Mouse (Mus musculus) heart, adult 2 months (tissue): ENCODE measurements at regions not wholly inside any gene's neighbourhood (a gene's known extent, or its start where the extent isn't known, plus 50 kb on each side); places are given as distances from the start of the nearest gene placed in this dataset.

ENCODE experiments used
- CTCF ChIP-seq: fragments of 200-600 bp; IDR thresholded peaks from 2 replicates; pipeline ENCODE4 v1.8.1; 2022; ENCODE audit warnings: antibody characterized with exemption, mild to moderate bottlenecking, moderate library complexity
- EP300 ChIP-seq: fragments of 200-500 bp; IDR thresholded peaks from 2 replicates; pipeline ENCODE4 v1.6.1; 2011; ENCODE audit warnings: low read depth, low read length, control low read depth; ENCODE audit not compliant: insufficient read depth
- POLR2A ChIP-seq: fragments of 200-500 bp; IDR thresholded peaks from 2 replicates; pipeline ENCODE4 v1.6.1; 2011; ENCODE audit warnings: mild to moderate bottlenecking, low read depth, low read length, control low read depth; ENCODE audit not compliant: insufficient read depth

DNA sequence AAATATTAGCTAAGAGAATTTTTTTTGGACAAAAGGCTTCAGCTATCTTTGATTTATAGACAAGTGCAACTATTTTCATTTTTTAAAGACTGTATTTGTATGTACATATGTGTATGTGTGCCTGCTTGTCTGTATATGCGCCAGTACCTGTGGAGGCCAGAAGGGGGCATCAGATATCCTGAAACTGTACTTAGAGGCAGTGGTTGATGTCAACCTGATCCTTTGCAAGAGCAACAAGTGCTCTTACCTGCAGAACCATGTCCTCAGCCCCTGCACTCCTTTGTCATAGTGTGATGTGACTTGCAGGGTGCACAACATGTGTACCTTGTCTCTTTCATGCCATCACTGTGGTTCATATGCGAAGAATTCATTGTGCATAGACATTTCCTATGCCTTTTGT lies 379.5 kb downstream of the Bckdhb start:
- TF ChIP-seq CTCF (peak; percentile 30), POLR2A (no peak), EP300 (no peak)
